Mouse (Mus musculus) kidney, embryonic 14.5 days (tissue): ENCODE measurements around the gene Kbtbd12. TPM values are rescaled to one million over a fixed set of nuclear protein-coding genes. Genes with fewer than 3 reads are reported as not detected.

Experiments used
- ATAC-seq: fragments of 200-750 bp; cut with Nextera tagmentation; 2 replicates; pipeline ENCODE4 v1.8.0; 2017; ENCODE audit warnings: moderate number of reproducible peaks, mild to moderate bottlenecking, moderate TSS enrichment, moderate library complexity; ENCODE audit not compliant: low FRiP score, low TSS enrichment
- H3K27ac ChIP-seq: fragments of 300-500 bp; sonication (generic); 2 replicates; pipeline ENCODE4 v1.5.1; 2014; ENCODE audit warnings: low read depth, mild to moderate bottlenecking, low read length, moderate library complexity, mixed read lengths
- H3K27me3 ChIP-seq: fragments of 300-500 bp; sonication (generic); 2 replicates; pipeline ENCODE4 v1.6.1; 2014; ENCODE audit warnings: mild to moderate bottlenecking, low read length; ENCODE audit not compliant: control insufficient read depth, insufficient read depth
- H3K36me3 ChIP-seq: fragments of 300-500 bp; sonication (generic); 2 replicates; pipeline ENCODE4 v1.6.1; 2014; ENCODE audit warnings: low read length, mixed read lengths; ENCODE audit not compliant: control insufficient read depth, insufficient read depth
- H3K4me1 ChIP-seq: fragments of 300-500 bp; sonication (generic); 2 replicates; pipeline ENCODE4 v1.6.1; 2014; ENCODE audit warnings: low read length, mixed read lengths; ENCODE audit not compliant: control insufficient read depth, insufficient read depth
- H3K4me2 ChIP-seq: fragments of 300-500 bp; sonication (generic); replicated peaks from 2 replicates; pipeline ENCODE4 v1.6.1; 2014; ENCODE audit warnings: low read depth, mild to moderate bottlenecking, low read length
- H3K4me3 ChIP-seq: fragments of 300-500 bp; sonication (generic); 2 replicates; pipeline ENCODE4 v1.5.1; 2014; ENCODE audit warnings: mild to moderate bottlenecking, low read length
- H3K9ac ChIP-seq: fragments of 300-500 bp; sonication (generic); 2 replicates; pipeline ENCODE4 v1.6.1; 2014; ENCODE audit warnings: low read depth, mild to moderate bottlenecking, low read length, moderate library complexity
- H3K9me3 ChIP-seq: fragments of 300-500 bp; sonication (generic); 2 replicates; pipeline ENCODE4 v1.6.1; 2016; ENCODE audit warnings: low read length; ENCODE audit not compliant: control insufficient read depth
- WGBS: fragments of 180-500 bp; shearing (Covaris S2); extraction: QIAGEN DNeasy Blood & Tissue Kit; methylation state at CpG from one replicate; pipeline ENCODE4 v1.1.7; 2014; 5-methylcytosine and 5-hydroxymethylcytosine counted together
- polyA plus RNA-seq: library from polyadenylated mRNA; unstranded; fragments of >200 nt; fragmentation: Nextera tagmentation; extraction: Ambion mirVana; gene quantifications from 2 replicates; pipeline ENCODE4 v1.2.1, GENCODE M21; 2014

The Kbtbd12 gene
- polyA plus RNA-seq, 1 experiment from 2014 or later = 0.24 TPM

DNA sequence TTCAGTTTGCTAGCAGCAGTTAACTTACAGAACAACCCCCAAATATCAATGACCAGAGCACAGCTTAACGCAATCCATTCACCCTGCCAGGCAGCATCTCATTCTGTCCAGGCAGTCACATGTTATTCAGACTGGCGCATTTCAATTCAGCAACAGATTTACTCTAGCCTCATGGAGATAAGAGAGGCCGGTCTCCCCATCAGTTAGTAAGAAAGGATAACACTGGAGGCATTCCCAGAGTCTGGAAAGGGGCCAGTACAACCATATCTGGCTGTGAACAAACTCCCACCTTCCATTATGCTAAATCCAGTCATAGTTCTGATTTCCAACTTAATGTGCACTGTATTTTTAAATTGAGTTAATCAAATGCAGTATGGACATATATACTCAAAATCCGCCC lies 123.2 kb downstream of the Kbtbd12 start:
- Histone ChIP-seq H3K4me1 (peaks cover 14% of the 10 kb centered on the region), H3K27me3 (no peaks in the 10 kb centered on the region), H3K4me2 (no peak overlapping the region), H3K9ac (no peak overlapping the region), H3K4me3 (no peak overlapping the region), H3K36me3 (peaks cover 71% of the 10 kb centered on the region), H3K27ac (no peak overlapping the region), H3K9me3 (no peaks in the 10 kb centered on the region)
- ATAC-seq = no peak
- WGBS = 91% methylated on average over 4 of the region's 4 CpGs

- 94% methylated on average over 8 of the region's 8 CpGs for WGBS
- no peak for ATAC-seq
- Histone ChIP-seq H3K4me3 (no peak overlapping the region), H3K4me1 (peaks cover 11% of the 10 kb centered on the region), H3K4me2 (no peak overlapping the region), H3K9ac (no peak overlapping the region), H3K36me3 (peaks cover 75% of the 10 kb centered on the region), H3K9me3 (no peaks in the 10 kb centered on the region), H3K27me3 (no peaks in the 10 kb centered on the region), H3K27ac (no peak overlapping the region)
Observed at GRCm38 (mm10) chr6:88513984-88514383, 123.8 kb downstream of the Kbtbd12 start.

DNA sequence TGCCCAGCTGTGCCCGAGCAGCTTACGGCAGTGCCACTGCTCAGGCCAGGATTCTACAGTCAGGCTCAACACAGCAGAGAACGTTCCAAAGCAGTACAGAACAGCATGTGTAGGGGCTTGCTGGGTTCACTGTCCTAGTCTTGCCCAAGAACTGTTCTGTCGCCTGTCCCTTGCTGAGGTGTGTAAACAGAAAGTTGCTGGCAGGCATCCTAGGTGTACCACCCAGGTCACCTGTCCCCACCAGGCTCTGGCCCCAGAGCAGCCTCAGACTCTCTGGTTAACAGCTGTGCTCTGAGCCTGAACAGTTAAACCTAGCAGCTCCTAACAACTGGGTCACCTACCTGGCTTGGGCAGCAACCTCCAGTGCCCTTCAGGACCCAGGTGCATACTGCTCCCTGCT lies 134.7 kb downstream of the Kbtbd12 start:
- Histone ChIP-seq H3K4me3 (no peak overlapping the region), H3K27ac (no peak overlapping the region), H3K9ac (no peak overlapping the region), H3K9me3 (no peaks in the 10 kb centered on the region), H3K4me2 (no peak overlapping the region), H3K4me1 (peaks cover 8% of the 10 kb centered on the region; the same call in 1 of the 2 replicates), H3K36me3 (peaks cover 62% of the 10 kb centered on the region), H3K27me3 (no peaks in the 10 kb centered on the region)
- 90% methylated on average over 4 of the region's 4 CpGs for WGBS
- no peak for ATAC-seq

DNA sequence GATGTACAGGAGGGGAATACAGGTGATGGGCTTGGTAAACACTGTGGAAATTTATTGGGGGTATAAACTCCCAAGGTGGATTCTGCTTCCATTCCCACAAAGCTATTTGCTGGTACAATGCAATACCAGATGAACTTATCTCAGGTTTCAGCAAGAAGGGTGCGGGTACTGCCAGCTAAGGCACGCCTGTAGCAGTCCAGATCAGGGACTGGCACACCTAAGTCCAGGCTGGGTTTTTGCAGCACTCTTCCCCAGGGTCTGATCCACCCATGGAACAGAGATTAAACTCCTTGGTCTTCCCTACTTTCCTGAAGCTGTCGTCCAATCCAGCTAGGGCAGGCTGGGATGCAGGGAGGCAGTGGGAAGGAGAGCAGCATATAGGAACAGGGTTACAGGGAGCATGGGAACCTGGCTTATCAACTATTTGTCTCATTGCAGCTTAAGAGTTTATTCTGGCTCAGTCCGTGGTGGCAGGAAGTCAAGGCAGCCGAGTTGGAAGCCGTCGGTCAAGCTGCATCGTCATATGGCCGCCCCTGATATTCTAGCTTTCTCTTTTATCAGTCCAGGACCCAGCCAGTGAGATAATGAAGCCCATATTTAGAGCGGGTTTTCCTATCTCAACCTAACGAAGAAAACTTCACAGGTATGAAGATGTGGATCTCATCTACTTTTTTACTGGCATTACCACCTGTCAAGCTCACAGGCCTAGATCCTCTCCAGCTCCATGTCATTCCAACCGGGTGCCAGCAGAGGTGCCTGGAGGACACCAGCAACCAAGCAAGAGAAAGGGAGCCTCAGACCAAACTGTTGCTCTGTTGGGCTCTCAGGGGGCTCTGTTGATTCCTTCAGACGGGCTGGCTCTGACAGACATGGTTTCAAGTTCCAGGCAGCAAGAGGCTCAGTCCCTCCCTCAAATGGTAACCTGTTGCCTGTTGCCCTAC lies 135.4 kb downstream of the Kbtbd12 start:
- Histone ChIP-seq H3K36me3 (peaks cover 61% of the 10 kb centered on the region), H3K9ac (no peak overlapping the region), H3K4me3 (no peak overlapping the region), H3K4me2 (no peak overlapping the region), H3K4me1 (peaks cover 8% of the 10 kb centered on the region; the same call in 1 of the 2 replicates), H3K9me3 (no peaks in the 10 kb centered on the region), H3K27ac (no peak overlapping the region), H3K27me3 (no peaks in the 10 kb centered on the region)
- ATAC-seq = no peak
- WGBS = 76% methylated on average over 13 of the region's 13 CpGs

- Histone ChIP-seq H3K9ac (no peak overlapping the region), H3K36me3 (peaks cover 53% of the 10 kb centered on the region), H3K27ac (no peak overlapping the region)
Observed at GRCm38 (mm10) chr6:88500405-88500767, 137.4 kb downstream of the Kbtbd12 start.

GRCm38 (mm10) chr6:88499481-88500404 lies 138.0 kb downstream of the Kbtbd12 start:
- no peaks in the 10 kb centered on the region for H3K9me3 ChIP-seq

More at GRCm38 (mm10) chr6:88500405-88500767, 137.4 kb downstream of the Kbtbd12 start:
- H3K27me3 ChIP-seq = no peaks in the 10 kb centered on the region
- peak overlapping the region; percentile 92 for H3K4me2 ChIP-seq
- no peaks in the 10 kb centered on the region for H3K9me3 ChIP-seq
- 6% methylated on average over 3 of the region's 3 CpGs for WGBS
- ATAC-seq = no peak
- peak overlapping the region; percentile 51 for H3K4me3 ChIP-seq
- peaks cover 8% of the 10 kb centered on the region; the same call in 1 of the 2 replicates for H3K4me1 ChIP-seq

More at GRCm38 (mm10) chr6:88499481-88500404, 138.0 kb downstream of the Kbtbd12 start:
- Histone ChIP-seq H3K4me3 (peak overlapping the region; percentile 51), H3K36me3 (peaks cover 46% of the 10 kb centered on the region), H3K27ac (no peak overlapping the region), H3K4me2 (peak overlapping the region; percentile 92), H3K9ac (peak overlapping the region; percentile 63), H3K27me3 (no peaks in the 10 kb centered on the region), H3K4me1 (peaks cover 8% of the 10 kb centered on the region; the same call in 1 of the 2 replicates)
- ATAC-seq = peak; percentile 84
- WGBS = 3% methylated on average over 74 of the region's 76 CpGs

Other genes starting within 250 kb of the Kbtbd12 start
- 49.1 and 49.3 TPM in 2 replicates for gene Eefsec, start 191.4 kb downstream of the Kbtbd12 start, polyA plus RNA-seq
- 184 and 185 TPM in 2 replicates for gene Ruvbl1, start 172.5 kb downstream of the Kbtbd12 start, polyA plus RNA-seq
- gene Sec61a1, start 119.0 kb downstream of the Kbtbd12 start, polyA plus RNA-seq = 132 and 245 TPM in 2 replicates
- 22.8 and 29.9 TPM in 2 replicates for gene Mgll, start 86.5 kb upstream of the Kbtbd12 start, polyA plus RNA-seq
- 24.8 and 27.1 TPM in 2 replicates for gene Abtb1, start 204.0 kb upstream of the Kbtbd12 start, polyA plus RNA-seq
- gene Podxl2, start 237.1 kb upstream of the Kbtbd12 start, polyA plus RNA-seq = 43.6 and 52.8 TPM in 2 replicates